Mouse (Mus musculus): ENCODE results near the gene Gsto2.
A peak's percentile ranks its signal among the peaks of the same experiment; 100 is the strongest.

DNA sequence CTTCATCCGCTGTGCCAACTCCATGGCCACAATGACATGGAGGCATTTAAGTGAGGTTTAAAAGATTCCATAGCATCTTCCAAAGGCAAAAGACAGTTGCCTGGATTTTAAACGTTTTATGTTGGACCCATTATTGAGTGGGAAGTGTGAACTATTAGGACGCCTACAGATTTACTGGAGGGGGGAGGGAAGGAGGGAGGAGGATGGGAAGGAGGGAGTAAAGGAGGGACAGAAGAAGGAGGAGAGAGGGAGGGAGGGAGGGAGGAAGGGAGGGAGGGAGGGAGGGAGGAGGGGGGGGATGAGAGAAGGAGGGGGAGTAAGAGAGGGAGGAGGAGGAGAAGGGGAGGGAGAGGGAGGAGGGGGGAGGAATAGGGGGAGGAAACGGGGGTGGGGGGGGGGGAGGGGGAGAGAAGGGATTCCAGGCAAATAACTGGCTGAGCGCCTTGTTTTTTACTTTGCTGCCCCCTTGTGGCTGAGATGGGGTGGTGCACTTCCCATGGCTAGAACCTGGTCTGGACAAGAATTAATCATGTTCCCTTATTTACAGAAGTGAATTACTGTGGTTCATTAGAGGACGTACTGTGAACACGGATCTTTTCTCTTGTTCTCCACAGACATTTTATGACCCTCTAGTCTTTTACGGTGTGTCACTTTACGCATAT lies 44.4 kb upstream of the Gsto2 start:
- TF ChIP-seq CTCF (IDR thresholded peaks at IDR 0.05; ENCODE audit: control insufficient read depth, insufficient read depth, insufficient replicate concordance, low read depth, low read length) (peak; percentile 68; the same call in 1 of the 2 replicates), POLR2A (IDR thresholded peaks at IDR 0.05; ENCODE audit: control insufficient read depth, low read depth, low read length) (no peak)
